Mouse (Mus musculus) spleen, adult 2 months (tissue): Measurements from ENCODE around the gene Rnps1.

Experiments used
- CTCF ChIP-seq: fragments of 200-500 bp; IDR thresholded peaks from 2 replicates; pipeline ENCODE4 v1.5.1; 2011; ENCODE audit warnings: mild to moderate bottlenecking, inconsistent platforms; ENCODE audit not compliant: insufficient read depth, insufficient read length, insufficient replicate concordance; ENCODE audit errors: extremely low read depth
- POLR2A ChIP-seq: fragments of 200-500 bp; IDR thresholded peaks from 2 replicates; pipeline ENCODE4 v1.6.1; 2011; ENCODE audit warnings: low read depth, low read length, inconsistent platforms

DNA sequence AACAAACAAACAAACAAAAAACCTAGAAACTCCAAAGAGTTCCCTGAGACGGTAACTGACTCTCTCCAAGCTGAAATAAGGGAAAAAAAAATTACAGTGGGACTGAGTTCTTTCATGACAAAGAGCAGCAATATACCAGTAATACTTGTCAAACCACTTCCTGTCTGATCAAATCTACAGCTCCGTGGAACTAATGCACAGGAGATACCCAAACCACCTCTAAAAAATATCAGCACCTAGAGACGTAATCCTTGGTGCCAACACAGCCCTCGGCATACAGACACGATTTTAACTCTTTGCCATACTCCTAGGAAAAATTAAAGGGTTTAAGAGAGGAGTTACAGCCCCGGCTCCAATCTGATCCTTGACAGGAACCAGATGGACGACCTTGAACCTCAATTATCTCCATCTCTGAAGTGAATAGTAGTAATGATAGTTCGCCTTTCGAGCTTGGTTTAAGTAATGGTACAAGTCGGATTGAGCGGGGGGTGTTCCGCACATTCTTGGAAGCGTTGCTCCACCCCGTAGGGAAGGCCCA lies 39.9 kb downstream of the Rnps1 start:
- no peak for TF ChIP-seq CTCF
- no peak for TF ChIP-seq POLR2A
